Mouse (Mus musculus) intestine, postnatal 0 days (tissue): ENCODE measurements at regions not wholly inside any gene's neighbourhood (a gene's known extent, or its start where the extent isn't known, plus 50 kb on each side); places are given as distances from the start of the nearest gene placed in this dataset.

Experiments used
- ATAC-seq: fragments of 200-750 bp; cut with Nextera tagmentation; 2 replicates; pipeline ENCODE4 v1.8.0; 2017; ENCODE audit warnings: mild to moderate bottlenecking, moderate TSS enrichment, moderate library complexity
- H3K27ac ChIP-seq: fragments of 300-500 bp; sonication (generic); 2 replicates; pipeline ENCODE4 v1.5.1; 2014; ENCODE audit warnings: mild to moderate bottlenecking, low read depth, low read length, moderate library complexity
- H3K27me3 ChIP-seq: fragments of 300-500 bp; sonication (generic); replicated peaks from 2 replicates; pipeline ENCODE4 v1.6.1; 2014; ENCODE audit warnings: low read length, mixed read lengths; ENCODE audit not compliant: control insufficient read depth, insufficient read depth
- H3K36me3 ChIP-seq: fragments of 300-500 bp; sonication (generic); 2 replicates; pipeline ENCODE4 v1.6.1; 2014; ENCODE audit warnings: mild to moderate bottlenecking, moderate library complexity; ENCODE audit not compliant: control insufficient read depth, insufficient read depth
- H3K4me1 ChIP-seq: fragments of 300-500 bp; sonication (generic); replicated peaks from 2 replicates; pipeline ENCODE4 v1.6.1; 2014; ENCODE audit warnings: antibody characterized with exemption, low read length, mixed read lengths; ENCODE audit not compliant: control insufficient read depth, insufficient read depth
- H3K4me2 ChIP-seq: fragments of 300-500 bp; sonication (generic); replicated peaks from 2 replicates; pipeline ENCODE4 v1.6.1; 2014; ENCODE audit warnings: low read depth, mild to moderate bottlenecking, moderate library complexity
- H3K4me3 ChIP-seq: fragments of 300-500 bp; sonication (generic); 2 replicates; pipeline ENCODE4 v1.5.1; 2014; ENCODE audit warnings: low read depth, low read length
- H3K9ac ChIP-seq: fragments of 300-500 bp; sonication (generic); 2 replicates; pipeline ENCODE4 v1.6.1; 2014; ENCODE audit warnings: mild to moderate bottlenecking, low read depth, low read length
- H3K9me3 ChIP-seq: fragments of 300-500 bp; sonication (generic); 2 replicates; pipeline ENCODE4 v1.6.1; 2016; ENCODE audit warnings: mixed run types; ENCODE audit not compliant: control insufficient read depth
- CTCF ChIP-seq: sonication (generic); IDR thresholded peaks from 2 replicates; pipeline ENCODE4 v1.5.1; 2016; ENCODE audit warnings: low read depth, mild to moderate bottlenecking, control low read depth, antibody characterized with exemption, moderate library complexity
- WGBS: fragments of 180-500 bp; shearing (Covaris S2); extraction: QIAGEN DNeasy Blood & Tissue Kit; methylation state at CpG from one replicate; pipeline ENCODE4 v1.1.7; 2014; 5-methylcytosine and 5-hydroxymethylcytosine counted together

DNA sequence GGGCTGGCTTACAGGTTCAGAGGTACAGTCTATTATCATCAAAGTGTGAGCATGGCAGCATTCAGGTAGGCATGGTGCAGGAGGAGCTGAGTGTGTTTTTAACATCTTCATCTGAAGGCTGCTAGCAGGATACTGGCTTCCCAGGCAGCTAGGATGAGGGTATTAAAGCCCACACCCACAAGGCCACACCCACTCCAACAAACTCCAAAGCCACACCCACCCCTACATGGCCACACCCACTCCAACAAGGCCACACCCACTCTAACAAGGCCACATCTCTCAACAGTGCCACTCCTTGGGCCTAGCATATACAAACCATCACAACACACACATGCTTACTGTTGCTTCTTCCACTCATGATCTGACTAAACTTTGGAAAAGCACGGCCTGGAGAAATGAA is 172.5 kb downstream of the Msrb3 start:
- no peak overlapping the region for H3K4me2 ChIP-seq
- no peak overlapping the region for H3K4me3 ChIP-seq
- H3K9me3 ChIP-seq: no peaks in the 10 kb centered on the region
- no peaks in the 10 kb centered on the region for H3K4me1 ChIP-seq
- H3K27me3 ChIP-seq: 0 out of 2 replicates have a peak, but pooled peaks cover 3% of the 10 kb centered on the region
- ATAC-seq: no peak
- no peak overlapping the region for H3K27ac ChIP-seq
- no peaks in the 10 kb centered on the region for H3K36me3 ChIP-seq
- 95% methylated on average over 1 of the region's 1 CpGs for WGBS
- H3K9ac ChIP-seq: no peak overlapping the region
- TF ChIP-seq CTCF: no peak

DNA sequence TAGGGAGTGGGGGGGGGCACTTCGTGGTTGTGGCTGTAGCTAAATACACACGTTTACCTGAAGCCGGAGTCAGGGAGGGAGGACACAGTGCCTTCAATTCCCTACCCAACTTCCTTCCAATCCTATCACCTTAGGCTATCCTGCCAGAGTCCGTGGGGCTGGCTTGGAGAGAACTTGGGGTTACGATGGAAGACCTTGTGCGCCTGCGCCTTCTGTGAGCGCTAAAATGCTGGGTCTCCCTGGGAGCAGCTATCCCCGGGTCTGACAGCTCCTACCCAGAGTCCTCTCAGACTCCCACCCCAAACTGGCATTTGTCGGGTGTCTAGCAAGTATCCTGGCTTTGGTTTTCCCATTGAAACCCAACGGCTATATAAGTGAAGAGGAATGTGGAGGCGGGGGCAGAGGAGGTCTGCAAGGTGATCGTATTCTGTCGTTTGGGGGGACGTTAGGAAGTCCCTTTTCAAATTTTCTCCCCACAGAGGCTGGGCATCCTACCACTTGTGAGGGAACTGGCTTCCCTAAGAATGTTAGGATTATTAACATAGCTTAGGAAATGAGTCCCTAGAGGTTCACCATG is 176.9 kb downstream of the Msrb3 start:
- Histone ChIP-seq H3K9ac (no peak overlapping the region), H3K4me2 (peak overlapping the region; percentile 27; the same call in 1 of the 2 replicates), H3K4me3 (no peak overlapping the region), H3K27me3 (0 out of 2 replicates have a peak, but pooled peaks cover 3% of the 10 kb centered on the region), H3K36me3 (no peaks in the 10 kb centered on the region), H3K9me3 (no peaks in the 10 kb centered on the region), H3K27ac (no peak overlapping the region), H3K4me1 (peaks cover 5% of the 10 kb centered on the region; the same call in 1 of the 2 replicates)
- ATAC-seq: no peak
- no peak for TF ChIP-seq CTCF
- 32% methylated on average over 15 of the region's 15 CpGs for WGBS

DNA sequence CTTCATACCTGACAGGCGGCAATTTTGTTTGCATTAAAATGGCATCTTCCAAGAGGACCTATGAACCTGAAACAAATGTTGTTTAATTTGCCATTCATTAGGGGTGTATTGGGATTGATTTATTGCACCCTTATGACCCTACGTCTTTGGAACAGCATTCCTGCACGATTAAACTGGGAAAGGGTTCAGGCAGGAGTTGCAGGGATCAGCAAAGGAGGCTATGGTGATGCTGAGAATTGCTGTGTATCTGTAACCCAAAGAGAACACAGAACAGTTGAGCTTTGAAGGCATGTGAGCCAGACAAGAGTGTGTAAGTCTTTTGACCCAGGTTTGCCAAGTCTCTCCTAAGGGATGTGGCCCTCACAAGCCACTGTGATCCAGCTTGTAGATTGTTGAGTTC is 177.9 kb downstream of the Msrb3 start:
- Histone ChIP-seq H3K27ac (no peak overlapping the region), H3K9ac (no peak overlapping the region), H3K9me3 (no peaks in the 10 kb centered on the region), H3K4me1 (peaks cover 5% of the 10 kb centered on the region; the same call in 1 of the 2 replicates), H3K4me2 (no peak overlapping the region), H3K36me3 (no peaks in the 10 kb centered on the region), H3K27me3 (0 out of 2 replicates have a peak, but pooled peaks cover 3% of the 10 kb centered on the region), H3K4me3 (no peak overlapping the region)
- no peak for ATAC-seq
- 30% methylated on average over 3 of the region's 3 CpGs for WGBS
- TF ChIP-seq CTCF: no peak

DNA sequence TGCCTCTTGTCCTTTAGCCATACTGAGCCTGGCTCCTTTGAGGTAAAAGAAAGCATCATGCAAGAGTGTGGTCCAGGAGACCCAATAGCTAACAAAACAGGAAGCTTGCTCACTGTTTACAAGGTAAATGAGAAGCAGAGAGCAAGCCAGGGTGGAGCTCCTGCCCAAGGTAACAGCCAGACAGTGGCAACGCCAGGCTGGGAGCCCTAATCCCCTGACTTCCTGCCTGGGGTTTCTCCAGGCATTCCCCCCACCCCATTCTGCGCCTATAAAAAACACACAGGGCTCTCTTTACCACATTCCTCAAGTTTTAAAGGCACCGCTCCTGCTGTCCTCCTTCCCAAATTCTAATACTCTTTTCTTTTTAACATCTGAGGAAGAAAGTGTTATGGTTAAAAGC is 178.8 kb downstream of the Msrb3 start:
- Histone ChIP-seq H3K4me3 (no peak overlapping the region), H3K4me1 (peaks cover 5% of the 10 kb centered on the region; the same call in 1 of the 2 replicates), H3K9me3 (no peaks in the 10 kb centered on the region), H3K36me3 (no peaks in the 10 kb centered on the region), H3K4me2 (no peak overlapping the region), H3K9ac (no peak overlapping the region), H3K27ac (no peak overlapping the region), H3K27me3 (0 out of 2 replicates have a peak, but pooled peaks cover 3% of the 10 kb centered on the region)
- 33% methylated on average over 3 of the region's 3 CpGs for WGBS
- TF ChIP-seq CTCF: no peak
- ATAC-seq: no peak

DNA sequence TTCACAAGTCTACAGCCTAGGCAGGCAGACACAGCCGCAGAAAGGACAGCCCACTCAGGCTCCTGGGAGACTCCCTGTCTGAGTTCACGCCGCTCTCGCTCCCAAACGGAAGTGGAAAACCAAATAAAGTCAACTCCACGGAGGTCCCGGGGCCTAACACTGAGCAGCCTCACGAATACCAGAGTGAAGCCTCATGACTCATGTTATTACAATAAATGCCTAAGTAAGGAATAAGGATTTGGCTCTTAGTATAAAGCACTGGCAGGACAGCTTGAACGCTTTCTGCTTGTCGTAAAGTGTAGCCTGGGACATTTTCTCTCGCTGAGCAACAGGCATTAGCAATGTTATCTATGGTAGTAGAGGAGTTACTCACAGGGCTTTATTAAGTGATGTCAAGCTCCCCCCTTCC is 181.7 kb downstream of the Msrb3 start:
- H3K4me1 ChIP-seq: peaks cover 5% of the 10 kb centered on the region; the same call in 1 of the 2 replicates
- H3K4me2 ChIP-seq: no peak overlapping the region; the same call in 1 of the 2 replicates

DNA sequence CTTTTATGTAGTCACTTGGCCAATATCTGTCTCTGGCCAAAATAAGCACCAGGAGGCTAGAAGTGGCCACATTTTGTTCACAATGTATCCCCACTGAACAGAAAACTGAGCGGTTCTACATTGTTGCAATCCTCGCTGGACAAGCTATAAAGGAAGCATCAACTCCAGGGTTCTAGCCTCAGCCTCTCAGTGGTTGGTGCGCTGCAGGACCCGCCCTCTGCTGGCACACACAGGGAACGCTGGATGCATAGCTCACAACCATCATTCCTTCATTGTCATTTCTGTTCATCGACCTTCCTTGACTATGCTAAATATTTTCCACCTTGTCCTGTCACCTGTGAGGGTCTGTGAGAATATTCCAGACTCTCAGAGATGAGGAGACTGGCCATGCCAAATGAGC is 182.5 kb downstream of the Msrb3 start:
- H3K36me3 ChIP-seq: no peaks in the 10 kb centered on the region
- no peak overlapping the region for H3K27ac ChIP-seq
- TF ChIP-seq CTCF: peak; percentile 53
- no peaks in the 10 kb centered on the region for H3K9me3 ChIP-seq
- no peaks in the 10 kb centered on the region for H3K27me3 ChIP-seq
- no peak overlapping the region for H3K4me2 ChIP-seq
- H3K9ac ChIP-seq: no peak overlapping the region
- H3K4me1 ChIP-seq: peaks cover 5% of the 10 kb centered on the region; the same call in 1 of the 2 replicates
- 75% methylated on average over 6 of the region's 6 CpGs for WGBS
- H3K4me3 ChIP-seq: no peak overlapping the region
- ATAC-seq: no peak

More for the DNA sequence above, 181.7 kb downstream of the Msrb3 start:
- H3K9me3 ChIP-seq: no peaks in the 10 kb centered on the region
- no peak overlapping the region for H3K9ac ChIP-seq
- no peak for TF ChIP-seq CTCF
- no peak overlapping the region for H3K4me3 ChIP-seq
- H3K36me3 ChIP-seq: no peaks in the 10 kb centered on the region
- H3K27ac ChIP-seq: no peak overlapping the region
- 31% methylated on average over 11 of the region's 11 CpGs for WGBS
- H3K27me3 ChIP-seq: 0 out of 2 replicates have a peak, but pooled peaks cover 3% of the 10 kb centered on the region
- ATAC-seq: peak; percentile 67
